Mouse (Mus musculus): Measurements from ENCODE around the gene Ripor3.
"Not testable (repeated sequence)": the region's sequence is repeated elsewhere in the genome, so short reads cannot be mapped to it uniquely, and the experiment has no call there.

Gene Ripor3

GRCm38 (mm10) chr2:168009936-168010668 is at the start of gene Ripor3:
Ripor3 (minus strand) TSS chr2:168010618.
- CTCF ChIA-PET, result interaction anchor here (1.7 kb wide), 1 partner anchor 9 kb away, joined by 5 read pairs; no protein-coding TSS in a partner anchor

- CTCF ChIA-PET, result no interaction called here
Measured at GRCm38 (mm10) chr2:168059200-168059790, 48.9 kb upstream of the Ripor3 start.

GRCm38 (mm10) chr2:168058488-168059199 is 48.2 kb upstream of the Ripor3 start:
- CTCF ChIA-PET, result no interaction called here

- CTCF ChIA-PET, result not testable (repeated sequence)
Measured at GRCm38 (mm10) chr2:168057876-168058275, 47.5 kb upstream of the Ripor3 start.

GRCm38 (mm10) chr2:168056666-168056933 is 46.2 kb upstream of the Ripor3 start:
- CTCF ChIA-PET, result no interaction called here

- CTCF ChIA-PET, result no interaction called here
Measured at GRCm38 (mm10) chr2:168055910-168056665, 45.7 kb upstream of the Ripor3 start.

GRCm38 (mm10) chr2:168054142-168054541 is 43.7 kb upstream of the Ripor3 start:
- CTCF ChIA-PET, result no interaction called here

- CTCF ChIA-PET, result interaction anchor here (0.6 kb wide), 1 partner anchor 614 kb away, joined by 3 read pairs; no protein-coding TSS in a partner anchor
Measured at GRCm38 (mm10) chr2:168052689-168053088, 42.3 kb upstream of the Ripor3 start.

GRCm38 (mm10) chr2:168052156-168052555 is 41.7 kb upstream of the Ripor3 start:
- CTCF ChIA-PET, result interaction anchor here (0.6 kb wide), 1 partner anchor 613 kb away, joined by 3 read pairs; no protein-coding TSS in a partner anchor

- CTCF ChIA-PET, result no interaction called here
Measured at GRCm38 (mm10) chr2:168050000-168050942, 39.9 kb upstream of the Ripor3 start.

GRCm38 (mm10) chr2:168049002-168049635 is 38.7 kb upstream of the Ripor3 start:
- CTCF ChIA-PET, result no interaction called here

- CTCF ChIA-PET, result no interaction called here
Measured at GRCm38 (mm10) chr2:168046467-168046866, 36.0 kb upstream of the Ripor3 start.

GRCm38 (mm10) chr2:168045771-168046170 is 35.4 kb upstream of the Ripor3 start:
- CTCF ChIA-PET, result no interaction called here

GRCm38 (mm10) chr2:168045357-168045756 is 34.9 kb upstream of the Ripor3 start:
- CTCF ChIA-PET, result no interaction called here

GRCm38 (mm10) chr2:168044681-168045287 is 34.4 kb upstream of the Ripor3 start:
- CTCF ChIA-PET, result no interaction called here

- CTCF ChIA-PET, result no interaction called here
Measured at GRCm38 (mm10) chr2:168042019-168042418, 31.6 kb upstream of the Ripor3 start.

GRCm38 (mm10) chr2:168040751-168041150 is 30.3 kb upstream of the Ripor3 start:
- CTCF ChIA-PET, result no interaction called here

GRCm38 (mm10) chr2:168037063-168037462 is 26.6 kb upstream of the Ripor3 start:
- CTCF ChIA-PET, result no interaction called here

GRCm38 (mm10) chr2:168035907-168036306 is 25.5 kb upstream of the Ripor3 start:
- CTCF ChIA-PET, result no interaction called here

GRCm38 (mm10) chr2:168033905-168034304 is 23.5 kb upstream of the Ripor3 start:
- CTCF ChIA-PET, result no interaction called here
